14 mouse cellular contexts compared by ENCODE assay signal in genomic region chr10:83681334-83681733, GRCm38 (mm10). TPM values are rescaled to one million over a fixed set of nuclear protein-coding genes. Genes with fewer than 3 reads are reported as not detected.
DNase-seq lines count a peak whose midpoint lies in the region.
"Had no signal": no experiment of that assay in that cellular context is flagged by ENCODE, and none has a peak within 500 bp of the region (broad histone marks: within the 10 kb centered on the region; RNA-seq: fewer than 3 reads in every experiment).

No protein-coding gene starts in this region.

- DNase-seq in heart, adult 11 months: peak; percentile 58
- no peak for DNase-seq in heart, postnatal 14 days
- DNase-seq in layer of hippocampus, adult 9-10 months (ENCODE audit: low spot score): peak; percentile 1
- DNase-seq in layer of hippocampus, adult 11-12 months (ENCODE audit: low spot score): no peak
- peak; percentile 3 for DNase-seq in right cerebral cortex, postnatal 4 days
- DNase-seq in right cerebral cortex, postnatal 25 days: no peak
- DNase-seq in gastrocnemius, postnatal 10 days: no peak
- DNase-seq: adrenal gland, postnatal 10 days; cerebellum, adult 11-12 months; cerebellum, adult 9-10 months; cerebellum, postnatal 36 days; heart, adult 2 months; heart, postnatal 4 days had no signal

- intact Hi-C loops in heart, postnatal 14 days (cut with DNase I): no loop called here

RNA-seq across cellular contexts. Expression of gene Appl2, which starts 32.8 kb away (rescaled TPM):
- 10 to 100 TPM; 34.6 to 37.1 TPM for total RNA-seq in heart, postnatal 14 days (2021)
- total RNA-seq in gastrocnemius, postnatal 10 days (2021): 10 to 100 TPM; 21.0 to 29.5 TPM

RNA-seq across cellular contexts. Expression of gene 1500009L16Rik, which starts 41.3 kb away (rescaled TPM):
- total RNA-seq in heart, postnatal 14 days (2021): 1 to 10 TPM; 4.5 to 6.9 TPM
- total RNA-seq in gastrocnemius, postnatal 10 days (2021): 1 to 10 TPM; 5.1 to 5.2 TPM
- total RNA-seq: MEL had no signal

Comparison
In these comparisons a context has a peak if more than half of its experiments do, and no peak if none do; other contexts are left out.
1. DNase-seq: peak in heart, adult 11 months (single experiment), layer of hippocampus, adult 9-10 months (single experiment) and right cerebral cortex, postnatal 4 days (single experiment); none in heart, postnatal 14 days (0 of 2), layer of hippocampus, adult 11-12 months (single experiment), right cerebral cortex, postnatal 25 days (single experiment) and gastrocnemius, postnatal 10 days (single experiment).